Mouse (Mus musculus) mesoderm, embryonic 11.5 days (tissue): Measurements from ENCODE around the gene Fam169b.
A peak's percentile ranks its signal among the peaks of the same experiment; 100 is the strongest.
"Not testable (repeated sequence)": the region's sequence is repeated elsewhere in the genome, so short reads cannot be mapped to it uniquely, and the experiment has no call there.

Source experiments
- DNase-seq: peaks from one replicate; pipeline ENCODE4 v3.0.0-alpha.2; 2012; ENCODE audit warnings: low read depth, low spot score

Gene Fam169b

DNA sequence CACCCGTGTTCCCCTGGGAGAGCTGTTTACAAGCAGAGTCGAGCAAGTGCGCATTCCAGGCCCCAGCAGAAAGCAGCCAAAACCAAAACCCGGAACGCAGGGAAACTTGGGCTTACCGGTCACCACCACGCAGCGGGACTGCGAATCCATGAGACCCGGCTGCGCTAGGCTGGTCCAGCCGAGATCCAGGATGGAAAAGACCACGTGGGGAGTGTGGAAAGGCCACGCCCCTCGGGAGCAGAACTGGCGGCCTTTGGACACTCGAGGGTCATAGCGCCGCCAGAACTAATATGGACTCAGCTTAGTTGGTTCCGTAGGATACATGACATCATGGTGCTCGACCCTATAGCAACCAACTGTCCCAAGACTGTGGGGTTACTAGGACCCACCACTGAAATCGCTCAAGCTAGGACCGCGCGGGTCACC is 9.6 kb upstream of the Fam169b start, which contains the start of gene Pgpep1l:
Pgpep1l (minus strand) TSS at position 206 of the 426 bp plus-strand sequence.
- peak; percentile 74 for DNase-seq

DNA sequence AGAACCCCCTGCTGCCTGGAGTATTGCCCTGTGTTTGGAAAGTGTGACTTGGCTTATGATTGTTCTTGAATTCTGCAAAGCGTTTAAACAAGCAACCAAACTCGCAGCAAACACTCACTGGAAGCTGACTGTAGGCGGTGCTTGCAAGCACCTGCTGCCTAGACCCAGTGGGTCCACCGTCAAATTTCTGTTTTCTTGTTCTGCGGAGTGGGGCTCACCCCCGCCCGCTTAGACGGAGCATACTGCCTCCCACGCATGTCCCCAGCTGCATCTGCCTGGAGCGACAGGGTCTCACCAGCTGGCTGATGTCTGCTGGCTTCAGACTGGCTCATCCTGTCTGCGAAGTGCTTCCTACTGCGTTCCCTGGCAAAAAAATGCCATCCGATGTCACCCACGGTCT is 9.1 kb upstream of the Fam169b start:
- DNase-seq: peak; percentile 30

DNA sequence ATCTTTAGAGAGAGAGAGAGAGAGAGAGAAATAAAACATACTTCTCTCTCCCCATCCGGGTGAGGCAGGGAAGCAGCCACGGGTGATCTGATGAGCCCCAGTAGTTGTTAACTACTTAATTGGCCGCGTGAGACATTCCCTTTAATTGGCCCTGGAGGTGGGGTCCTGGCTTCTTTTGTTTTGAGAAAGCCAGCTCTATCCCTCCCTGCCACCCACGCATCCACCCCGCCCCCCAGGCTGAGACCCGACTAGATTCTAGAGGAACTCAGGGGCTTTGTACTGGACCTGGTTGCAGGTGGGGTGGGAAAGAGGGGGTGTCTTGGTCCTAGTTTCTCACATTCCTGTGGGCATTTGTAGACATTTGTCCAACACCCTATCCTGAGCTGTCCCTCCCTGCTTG is 8.2 kb upstream of the Fam169b start:
- DNase-seq: no peak

DNA sequence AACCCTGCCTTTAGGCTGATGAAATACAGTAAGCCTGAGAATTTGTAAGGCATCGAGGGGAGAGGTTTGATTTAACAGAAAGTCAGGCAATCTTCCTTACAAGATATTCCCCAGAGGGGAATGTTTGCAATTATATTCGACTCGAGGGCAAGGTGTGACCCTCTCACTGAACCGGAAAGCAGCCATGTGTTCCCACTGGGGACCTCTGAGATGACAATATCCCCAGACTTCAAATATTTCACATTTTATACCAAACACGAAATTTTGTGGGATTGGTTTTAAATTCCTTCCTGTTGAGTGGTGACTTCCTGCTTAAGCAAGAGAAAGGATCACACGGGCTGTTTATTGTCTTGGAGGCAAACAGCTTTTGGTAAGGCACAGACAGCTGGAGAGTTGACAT is 6.9 kb upstream of the Fam169b start:
- peak; percentile 61 for DNase-seq

DNA sequence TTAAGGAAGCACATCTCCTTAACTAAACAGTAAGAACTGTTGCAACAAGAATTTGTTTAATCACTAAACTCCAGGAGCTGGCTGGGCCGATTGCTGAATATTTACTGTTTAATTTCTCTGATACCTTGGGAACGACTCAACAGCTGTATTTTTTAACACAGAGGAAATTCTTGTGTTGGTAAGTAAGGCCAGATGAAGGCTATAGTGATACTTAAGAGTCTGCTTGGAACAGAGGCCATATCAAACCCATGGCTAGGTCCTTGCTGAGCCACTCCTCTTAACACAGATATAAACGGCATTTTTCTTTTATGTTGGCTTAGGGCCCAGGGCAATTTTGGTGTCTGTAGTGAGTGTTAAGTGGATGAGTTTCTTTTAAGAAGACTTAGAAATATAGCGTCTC is 3.1 kb upstream of the Fam169b start:
- DNase-seq: no peak

DNA sequence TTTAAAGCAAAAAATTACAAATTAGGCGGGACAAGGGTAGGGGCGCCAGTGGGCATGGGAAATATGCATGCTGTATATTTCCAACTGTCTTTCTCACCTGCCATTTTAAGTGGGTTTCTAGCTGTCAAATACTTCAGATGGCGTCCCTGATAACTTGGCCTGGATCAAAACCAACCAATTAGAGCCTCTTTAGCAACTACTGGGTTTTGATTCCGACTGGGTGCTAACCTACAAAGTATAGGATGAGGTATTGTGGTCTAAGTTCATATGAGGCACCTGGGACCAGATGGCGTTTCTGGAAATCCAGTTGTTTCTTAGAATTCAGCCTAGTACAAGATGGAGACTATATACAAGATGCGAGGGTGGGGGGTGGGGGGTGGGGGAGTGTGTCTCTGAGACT is 1.8 kb upstream of the Fam169b start:
- no peak for DNase-seq

DNA sequence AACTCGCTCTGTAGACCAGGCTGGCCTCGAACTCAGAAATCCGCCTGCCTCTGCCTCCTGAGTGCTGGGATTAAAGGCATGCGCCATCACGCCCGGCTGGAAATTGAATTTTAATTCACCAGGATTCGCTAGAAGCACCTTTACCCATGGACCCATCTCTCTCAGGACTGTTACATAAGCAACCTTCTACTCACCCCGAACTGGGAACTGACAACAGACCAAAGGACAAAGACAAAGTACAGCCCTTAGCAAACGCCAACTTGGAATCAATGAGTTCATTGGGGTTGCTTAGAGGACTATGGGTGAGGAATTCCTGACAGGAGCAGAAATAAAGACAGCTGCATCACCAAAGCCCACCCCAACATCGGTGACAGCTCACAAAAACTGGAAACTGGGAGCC is 1.0 kb upstream of the Fam169b start:
- DNase-seq: no peak

DNA sequence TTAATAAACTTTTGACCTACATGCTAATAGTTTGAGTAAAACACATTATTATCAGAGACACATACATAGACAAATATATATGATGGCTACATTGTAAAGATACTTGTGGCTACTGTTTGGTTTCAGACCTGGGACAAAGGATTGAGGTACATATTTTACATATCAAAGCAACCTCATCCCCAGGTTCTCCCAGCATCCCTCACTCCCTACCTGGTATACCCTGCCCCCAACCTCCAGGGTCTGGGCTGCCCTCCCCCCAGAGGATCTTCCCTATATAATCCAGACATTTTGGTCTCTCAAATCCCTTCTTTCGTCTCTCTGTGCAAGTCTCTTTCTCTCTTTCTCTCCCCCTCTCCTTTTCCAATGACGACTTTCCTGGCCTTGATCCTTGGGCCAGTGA is 579 bp downstream of the Fam169b start:
- DNase-seq: no peak

DNA sequence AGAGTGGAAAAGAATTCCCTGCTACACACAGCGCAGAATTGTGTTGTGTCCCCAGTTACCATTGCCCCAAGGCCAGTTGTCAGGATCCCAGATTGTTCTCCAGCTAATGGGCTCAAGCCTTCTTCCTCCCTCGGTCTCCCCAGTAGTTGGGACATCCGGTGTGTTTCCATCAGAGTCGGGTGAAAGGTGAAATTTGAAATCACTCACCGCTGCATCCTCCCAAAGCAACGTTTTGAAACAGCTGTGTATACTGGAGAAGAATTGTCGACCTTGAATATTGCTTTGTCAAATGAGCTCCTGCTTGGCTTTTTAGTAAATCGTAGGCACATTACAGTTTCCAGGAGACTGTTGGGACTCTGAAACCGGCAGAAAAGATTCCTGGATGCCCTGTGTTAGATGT is 1.3 kb downstream of the Fam169b start:
- no peak for DNase-seq

DNA sequence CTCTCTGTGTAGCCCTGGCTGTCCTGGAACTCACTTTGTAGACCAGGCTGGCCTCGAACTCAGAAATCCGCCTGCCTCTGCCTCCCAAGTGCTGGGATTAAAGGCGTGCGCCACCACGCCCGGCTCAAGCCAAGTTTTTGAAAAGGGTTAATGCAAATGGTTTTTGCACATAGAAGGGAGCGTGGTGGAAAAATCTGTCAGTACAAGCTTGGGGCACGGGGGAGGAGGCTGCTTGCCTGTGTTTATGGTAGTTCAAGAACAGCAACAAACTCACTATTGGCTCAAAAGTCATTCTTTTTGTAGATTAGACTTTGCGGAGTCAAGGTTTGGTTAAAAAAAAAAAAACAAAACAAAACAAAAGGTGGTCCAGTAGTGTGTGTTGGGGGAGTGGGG is 1.8 kb downstream of the Fam169b start:
- DNase-seq: not testable (repeated sequence)

DNA sequence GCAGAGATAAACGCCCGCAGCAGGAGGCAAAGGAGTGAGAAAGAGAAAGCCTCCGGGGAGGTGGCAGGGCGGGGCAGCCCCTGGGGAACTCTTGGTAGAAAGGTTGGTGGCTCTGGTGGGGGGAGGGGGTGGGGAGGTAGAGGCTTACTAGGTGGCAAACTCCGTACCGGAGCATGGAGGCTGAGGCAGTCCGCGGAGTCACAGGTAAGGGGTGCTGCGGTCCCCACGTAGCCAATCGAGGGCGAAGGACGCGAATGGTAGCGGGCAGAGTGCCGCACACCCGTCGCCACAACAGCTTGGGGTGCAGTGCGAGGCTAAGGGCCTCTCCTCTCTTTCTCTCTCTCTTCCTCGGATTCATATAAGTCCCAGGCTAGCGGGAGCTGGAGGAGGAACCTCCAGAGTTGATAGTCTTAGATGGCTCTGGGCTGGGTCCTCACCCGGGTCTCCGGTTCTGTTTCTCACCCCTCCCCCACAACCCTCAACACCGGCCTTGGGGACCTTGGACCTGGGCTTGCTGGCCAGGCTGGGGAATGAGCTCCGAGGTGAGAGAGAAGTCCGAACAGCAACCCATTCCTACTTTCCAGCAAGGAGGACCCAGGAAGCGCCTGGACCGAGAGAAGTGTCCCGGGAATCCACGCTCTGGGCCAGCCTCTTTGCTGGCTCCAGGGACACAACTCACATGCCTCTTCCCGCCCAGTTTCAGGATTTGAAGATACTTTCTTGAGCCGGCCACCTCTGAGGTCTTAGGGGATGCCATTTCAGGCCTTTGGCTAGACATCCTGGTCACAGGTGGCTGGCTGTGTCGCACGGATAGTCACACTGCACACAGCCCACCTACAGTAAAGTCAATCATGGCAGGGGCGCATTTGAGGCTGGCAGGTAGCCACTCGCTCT is 2.4 kb downstream of the Fam169b start:
- no peak for DNase-seq

DNA sequence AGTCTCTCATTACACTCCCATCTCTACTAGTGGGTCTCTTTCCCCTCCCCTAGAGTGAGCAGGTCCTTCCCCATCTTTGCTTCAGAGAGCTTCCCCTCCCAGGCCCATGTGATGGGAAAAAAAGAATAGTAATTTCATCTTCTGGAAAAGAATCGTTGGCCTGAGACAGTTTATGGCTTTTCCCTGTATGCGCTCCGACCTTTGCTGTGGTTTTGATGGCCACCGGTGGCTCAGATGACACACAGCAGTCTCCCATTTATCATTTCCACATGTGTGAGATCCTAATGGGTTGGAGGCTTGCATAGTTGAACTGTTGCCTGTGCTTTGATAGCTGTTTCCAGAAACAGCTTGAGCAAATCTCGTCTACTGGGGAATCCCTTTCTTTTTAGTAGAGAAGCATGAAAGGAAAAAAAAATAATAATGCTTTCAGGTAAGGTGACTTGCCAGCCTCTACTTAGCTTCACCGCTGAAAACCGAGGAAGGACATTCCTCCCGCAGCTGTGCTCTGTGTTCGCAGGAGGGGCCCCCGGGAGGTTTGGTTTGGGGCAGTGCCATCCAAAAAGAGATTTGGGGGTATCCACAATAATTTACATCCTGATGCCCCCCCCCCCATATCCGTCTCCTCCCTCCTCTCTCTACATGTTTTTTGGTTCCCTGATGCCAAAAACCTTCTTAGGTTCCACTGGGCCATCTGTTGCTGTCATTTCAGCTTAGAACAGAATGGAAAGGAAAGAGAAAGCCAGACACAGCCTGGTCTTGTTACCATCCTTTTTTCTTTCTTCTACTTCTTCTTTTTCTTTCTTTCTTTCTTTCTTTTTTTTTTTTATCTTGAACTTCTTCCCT is 3.6 kb downstream of the Fam169b start:
- peak; percentile 73 for DNase-seq

DNA sequence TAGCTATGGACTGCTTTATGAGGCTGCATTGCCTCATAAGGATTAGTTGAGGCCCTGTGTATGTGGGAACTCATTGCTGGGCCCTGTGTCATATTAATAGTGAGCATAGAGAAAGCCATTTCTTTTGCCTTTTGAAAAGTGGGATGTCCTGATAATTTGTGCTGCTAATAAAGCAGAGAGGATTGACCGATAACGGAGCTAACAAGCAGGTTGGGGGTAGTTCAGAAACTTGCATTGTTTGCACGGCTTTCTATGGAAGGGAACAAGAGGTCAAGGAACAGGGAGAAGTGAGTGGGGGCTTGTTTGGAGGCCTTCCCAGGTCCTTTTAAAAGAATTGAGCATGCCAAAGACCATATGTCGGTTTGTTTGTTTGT is 4.2 kb downstream of the Fam169b start:
- no peak for DNase-seq

DNA sequence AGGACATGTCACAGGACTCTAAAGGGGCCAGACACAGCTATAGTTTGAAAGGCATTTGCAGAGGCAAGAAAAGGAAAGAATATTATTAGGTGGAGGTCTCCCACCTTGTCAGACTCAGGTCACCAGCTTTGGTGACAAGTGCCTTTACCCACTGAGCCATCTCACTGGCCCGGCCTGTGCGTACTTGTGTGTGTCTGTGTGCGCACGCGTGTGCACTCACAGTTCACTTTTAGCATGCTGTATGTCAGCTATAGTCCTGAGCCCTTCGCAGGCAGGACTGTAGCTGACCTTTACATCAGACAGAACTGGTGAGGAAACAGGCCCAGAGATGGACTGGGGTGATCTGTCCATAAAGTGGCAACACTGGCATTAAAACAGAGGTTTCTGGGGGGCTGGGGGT is 4.7 kb downstream of the Fam169b start:
- DNase-seq: no peak

DNA sequence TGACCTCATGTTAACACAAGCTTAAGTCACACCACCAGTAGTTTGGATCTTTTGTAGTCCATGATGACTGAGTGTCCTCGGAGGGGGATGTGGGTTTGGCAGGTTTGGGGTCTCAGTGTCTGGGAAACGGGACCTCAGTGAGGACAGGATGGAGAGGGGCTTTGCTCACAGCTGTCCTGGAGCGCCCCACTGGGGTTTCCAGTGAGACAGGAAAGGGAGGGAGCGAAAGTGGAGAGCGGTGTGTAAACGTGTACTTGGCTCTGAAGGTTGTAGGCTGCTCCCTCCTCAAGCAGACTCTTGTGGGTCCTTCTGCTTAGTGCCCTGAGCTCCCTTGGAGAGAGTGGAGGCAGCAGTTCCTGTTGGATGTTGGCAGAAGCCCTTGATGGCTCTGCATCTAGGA is 5.3 kb downstream of the Fam169b start:
- DNase-seq: no peak

DNA sequence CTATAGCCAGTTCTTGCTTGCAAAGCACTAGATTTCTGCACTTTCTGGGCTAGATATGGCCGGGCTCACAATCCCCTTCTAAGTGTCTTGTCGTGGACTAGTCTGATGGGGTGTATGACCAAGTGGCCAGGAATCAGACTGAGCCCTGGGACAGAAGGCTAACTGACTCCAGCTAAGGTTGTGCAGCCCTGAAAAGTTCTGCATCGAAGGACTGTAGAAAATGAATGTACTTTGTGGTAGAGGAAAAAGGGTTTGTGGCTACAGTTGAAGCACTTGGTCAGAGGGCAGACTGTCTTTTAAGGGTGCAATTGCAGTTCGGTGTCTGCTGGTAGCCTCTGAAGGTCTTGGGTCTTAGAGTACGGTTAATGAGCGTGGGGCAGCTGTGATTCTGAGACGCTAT is 5.8 kb downstream of the Fam169b start:
- DNase-seq: no peak

DNA sequence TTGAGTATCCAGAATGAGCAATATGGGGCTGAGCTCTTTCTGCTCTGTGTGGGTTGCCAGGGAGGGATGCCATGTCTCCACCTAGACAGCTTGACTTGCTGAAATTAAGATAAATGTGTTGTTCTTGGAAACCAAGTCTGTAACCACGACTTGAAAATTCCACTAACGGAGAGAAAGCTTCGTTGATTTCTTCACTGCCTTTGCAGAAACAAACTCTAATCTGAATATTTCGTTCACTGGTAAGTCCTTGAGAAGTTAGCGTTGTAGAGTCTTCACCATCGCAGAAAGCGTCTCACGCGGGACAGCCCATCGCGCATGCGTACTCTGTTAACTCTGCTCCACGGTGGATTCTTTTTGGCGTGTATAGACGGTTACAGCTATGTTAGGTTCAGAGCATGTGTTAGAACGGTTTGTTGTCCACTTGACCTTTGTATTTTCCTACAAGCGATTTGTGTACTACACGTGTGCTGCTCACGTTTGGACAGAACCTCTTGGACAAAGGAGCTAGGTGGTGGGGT is 6.8 kb downstream of the Fam169b start:
- DNase-seq: no peak

DNA sequence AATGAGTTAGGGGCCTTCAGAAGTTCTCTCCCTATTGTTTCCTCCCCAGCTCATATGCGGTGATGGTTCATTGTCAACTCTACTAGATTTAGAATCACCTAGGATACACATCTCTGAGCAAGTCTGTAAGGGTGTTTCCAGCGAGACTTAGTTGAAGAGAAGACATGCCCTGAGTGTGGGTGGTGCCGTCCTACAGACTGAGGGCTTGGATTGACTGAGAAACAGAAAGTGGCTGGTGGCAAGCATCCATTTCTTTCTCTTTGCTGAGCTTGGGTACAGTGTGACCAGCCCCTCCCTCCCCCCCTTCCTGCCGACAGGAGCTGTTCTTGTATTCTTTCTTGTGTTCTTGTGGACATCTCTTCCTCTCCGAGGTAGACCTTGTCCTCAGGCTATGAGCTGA is 7.7 kb downstream of the Fam169b start:
- no peak for DNase-seq

DNA sequence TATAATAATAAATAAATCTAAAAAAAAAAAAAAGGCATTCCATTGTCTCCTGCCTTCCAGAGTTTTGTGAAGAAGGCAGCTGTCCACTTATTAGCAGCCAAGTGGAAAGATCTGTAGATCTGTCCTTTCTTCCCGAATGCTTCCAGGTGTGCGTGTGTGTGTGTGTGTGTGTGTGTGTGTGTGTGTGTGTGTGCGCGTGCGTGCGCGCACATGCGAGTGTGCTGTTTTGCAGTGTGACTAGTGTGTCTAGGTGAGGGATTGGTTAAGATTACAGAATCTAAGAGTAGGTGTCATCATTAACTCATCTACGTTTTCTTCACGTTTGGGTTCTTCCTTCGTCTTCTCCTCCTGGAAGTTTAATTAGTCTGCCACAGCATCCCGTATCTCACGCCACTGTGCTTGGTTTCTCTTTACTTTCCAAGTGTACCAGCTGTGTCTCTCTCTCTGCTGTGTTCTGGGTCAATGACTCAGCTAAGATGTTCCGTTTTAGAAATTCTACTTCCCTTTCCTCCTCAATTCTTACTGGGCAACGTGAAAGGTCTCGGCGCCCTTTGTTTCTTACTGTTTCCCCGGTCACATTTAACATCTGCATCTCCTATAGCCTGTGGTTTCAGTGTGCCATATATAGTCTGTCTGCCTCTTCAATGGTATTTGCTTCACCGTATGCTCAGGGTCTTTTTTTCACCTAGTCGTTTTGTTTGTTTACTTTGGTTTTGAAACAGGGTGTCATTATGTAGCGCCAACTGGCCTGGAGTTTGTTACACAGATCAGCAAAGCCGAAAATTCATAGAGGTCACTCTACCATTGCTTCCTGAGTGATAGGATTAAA is 8.9 kb downstream of the Fam169b start:
- no peak for DNase-seq

DNA sequence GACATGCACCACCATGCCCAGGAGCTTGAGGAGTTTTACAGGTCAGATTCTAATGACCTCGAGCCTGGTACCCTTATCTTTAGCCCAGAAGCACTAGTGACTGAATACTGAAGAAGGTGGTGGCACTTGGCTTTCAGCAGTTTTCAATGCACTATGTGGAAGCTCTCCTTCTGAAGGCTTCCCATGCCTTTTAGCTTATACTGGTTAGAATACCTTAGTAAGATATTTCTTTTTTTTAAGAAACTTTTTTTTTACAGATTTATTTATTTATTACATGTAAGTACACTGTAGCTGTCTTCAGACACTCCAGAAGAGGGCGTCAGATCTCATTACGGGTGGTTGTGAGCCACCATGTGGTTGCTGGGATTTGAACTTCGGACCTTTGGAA is 9.5 kb downstream of the Fam169b start:
- not testable (repeated sequence) for DNase-seq

DNA sequence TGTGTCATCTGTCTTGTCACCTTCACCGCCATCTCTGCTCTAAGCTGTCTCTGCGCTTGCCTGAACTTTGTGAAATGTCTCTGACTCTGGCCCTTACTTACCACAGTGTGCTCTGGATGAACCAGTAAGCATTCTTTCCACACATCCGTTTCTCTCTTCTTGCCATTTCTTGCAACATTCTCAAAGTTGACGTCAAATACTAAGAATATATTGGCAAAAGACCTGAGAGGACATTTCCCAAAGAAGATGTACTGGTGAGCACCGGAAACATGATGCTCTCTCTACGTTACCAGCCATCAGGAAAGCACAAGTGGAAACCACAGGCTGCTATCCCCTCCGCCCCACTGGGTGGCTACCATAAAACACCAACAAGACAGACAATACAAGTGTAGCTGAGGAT is 10.1 kb downstream of the Fam169b start:
- no peak for DNase-seq

DNA sequence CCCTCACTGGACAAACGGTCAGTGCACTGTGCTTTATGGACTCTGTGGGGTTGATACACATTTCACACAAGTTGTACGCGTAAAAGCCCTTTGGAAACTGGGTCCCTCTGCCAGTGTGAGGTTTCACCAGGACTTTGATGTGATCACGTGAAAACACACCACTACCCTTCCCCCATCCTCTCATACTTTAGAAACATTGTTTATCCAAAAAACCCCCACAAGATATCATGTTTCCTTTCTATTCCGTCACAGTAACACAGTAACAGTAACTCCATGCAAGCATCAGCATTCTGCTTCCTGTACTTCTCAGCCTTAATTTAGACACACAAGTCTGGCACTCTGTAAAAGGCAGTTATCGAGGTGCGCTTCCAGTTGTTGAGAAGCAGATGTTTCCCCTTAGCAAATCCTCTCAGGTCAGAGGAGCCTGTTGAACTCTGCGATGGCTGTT is 12.2 kb downstream of the Fam169b start:
- DNase-seq: peak; percentile 34
